Mouse (Mus musculus) MEL (cell line): ENCODE data around the gene Psmc3. TPM values are rescaled to one million over a fixed set of nuclear protein-coding genes. Genes with fewer than 3 reads are reported as not detected.

Experiments
- DNase-seq: peaks from one replicate; pipeline ENCODE4 v3.0.0; 2011; ENCODE audit warnings: low read depth, low spot score
- H3K27ac ChIP-seq: 2 replicates; pipeline ENCODE4 v1.5.1; 2012; ENCODE audit warnings: low read depth, mild to moderate bottlenecking, control low read depth, low read length, moderate library complexity; ENCODE audit not compliant: control insufficient read depth
- H3K27me3 ChIP-seq, 2 experiments: fragments of 150-350 bp in 1 of 2; sonication (generic) in 1 of 2; 2 replicates each; pipeline ENCODE4 v1.6.1; 2012; ENCODE audit warnings: low read length in 2 of 2, mild to moderate bottlenecking in 2 of 2, improper control_type of control experiment in 1 of 2, moderate library complexity in 1 of 2; ENCODE audit not compliant: insufficient read depth in 2 of 2, control insufficient read depth in 1 of 2
- H3K36me3 ChIP-seq, 2 experiments: 2 replicates each; pipeline ENCODE4 v1.6.1; 2012 to 2014; ENCODE audit warnings: low read length in 2 of 2, improper control_type of control experiment in 1 of 2, inconsistent platforms in 1 of 2, mild to moderate bottlenecking in 1 of 2; ENCODE audit not compliant: insufficient read depth in 2 of 2, control insufficient read depth in 1 of 2
- H3K4me1 ChIP-seq, 2 experiments: fragments of 150-350 bp in 1 of 2; sonication (generic) in 1 of 2; 2 replicates each; pipeline ENCODE4 v1.6.1; 2012; ENCODE audit warnings: low read length in 2 of 2, improper control_type of control experiment in 1 of 2, mild to moderate bottlenecking in 1 of 2; ENCODE audit not compliant: insufficient read depth in 2 of 2, control insufficient read depth in 1 of 2
- H3K4me3 ChIP-seq, 2 experiments: fragments of 150-350 bp in 1 of 2; sonication (generic) in 1 of 2; 2 replicates each; pipeline ENCODE4 v1.5.1; 2012; ENCODE audit warnings: low read depth in 2 of 2, low read length in 2 of 2, mild to moderate bottlenecking in 2 of 2, moderate library complexity in 2 of 2, control low read depth in 1 of 2, improper control_type of control experiment in 1 of 2; ENCODE audit not compliant: control insufficient read depth in 1 of 2, insufficient read depth in 1 of 2
- H3K79me2 ChIP-seq: 2 replicates; pipeline ENCODE4 v1.6.1; 2012; ENCODE audit warnings: mild to moderate bottlenecking, low read length, moderate library complexity; ENCODE audit not compliant: control insufficient read depth, poor library complexity, insufficient read depth
- H3K9ac ChIP-seq: 2 replicates; pipeline ENCODE4 v1.6.1; 2012; ENCODE audit warnings: low read depth, mild to moderate bottlenecking, control low read depth, low read length, moderate library complexity; ENCODE audit not compliant: control insufficient read depth, poor library complexity, severe bottlenecking
- H3K9me3 ChIP-seq: fragments of 150-350 bp; sonication (generic); replicated peaks from 2 replicates; pipeline ENCODE4 v1.6.1; 2012; ENCODE audit warnings: mild to moderate bottlenecking, low read length, improper control_type of control experiment, moderate library complexity; ENCODE audit not compliant: insufficient read depth
- BHLHE40 ChIP-seq: IDR thresholded peaks from 2 replicates; pipeline ENCODE4 v1.6.1; 2012; ENCODE audit warnings: low read depth, mild to moderate bottlenecking, inconsistent platforms, low read length, improper control_type of control experiment, borderline replicate concordance
- CTCF ChIP-seq, 3 experiments: IDR thresholded peaks in 2 of 3; conservative IDR thresholded peaks in 1 of 3; 2 replicates each; pipeline ENCODE4 v1.5.1; 2011 to 2012; ENCODE audit warnings: low read length in 3 of 3, low read depth in 2 of 3, mild to moderate bottlenecking in 2 of 3, improper control_type of control experiment in 1 of 3, inconsistent platforms in 1 of 3, mixed read lengths in 1 of 3, moderate library complexity in 1 of 3; ENCODE audit not compliant: control insufficient read depth in 1 of 3, insufficient read depth in 1 of 3, poor library complexity in 1 of 3, severe bottlenecking in 1 of 3
- EP300 ChIP-seq, 2 experiments: IDR thresholded peaks; 2 replicates each; pipeline ENCODE4 v1.6.1; 2011; ENCODE audit warnings: improper control_type of control experiment in 2 of 2, low read length in 2 of 2, low read depth in 1 of 2, mild to moderate bottlenecking in 1 of 2
- ETS1 ChIP-seq: IDR thresholded peaks from 2 replicates; pipeline ENCODE4 v1.6.1; 2012; ENCODE audit warnings: low read depth, mild to moderate bottlenecking, inconsistent platforms, low read length, improper control_type of control experiment, moderate library complexity
- GATA1 ChIP-seq: IDR thresholded peaks from 2 replicates; pipeline ENCODE4 v1.6.1; 2011; ENCODE audit warnings: low read depth, low read length, improper control_type of control experiment
- KAT2A ChIP-seq: conservative IDR thresholded peaks from 2 replicates; pipeline ENCODE4 v1.6.1; 2012; ENCODE audit warnings: low read depth, low read length, improper control_type of control experiment, inconsistent platforms
- MAZ ChIP-seq: IDR thresholded peaks from 2 replicates; pipeline ENCODE4 v1.6.1; 2012; ENCODE audit warnings: low read depth, mild to moderate bottlenecking, inconsistent platforms, low read length, improper control_type of control experiment
- POLR2A ChIP-seq, 2 experiments: IDR thresholded peaks; 2 replicates each; pipeline ENCODE4 v1.6.1; 2011 to 2012; ENCODE audit warnings: low read length in 2 of 2, mild to moderate bottlenecking in 2 of 2, control low read depth in 1 of 2, improper control_type of control experiment in 1 of 2, low read depth in 1 of 2, moderate library complexity in 1 of 2; ENCODE audit not compliant: control insufficient read depth in 1 of 2, insufficient read depth in 1 of 2, poor library complexity in 1 of 2
- POLR2AphosphoS2 ChIP-seq: IDR thresholded peaks from 2 replicates; pipeline ENCODE4 v1.6.1; 2011; ENCODE audit warnings: low read length, improper control_type of control experiment
- RAD21 ChIP-seq: IDR thresholded peaks from 2 replicates; pipeline ENCODE4 v1.6.1; 2011; ENCODE audit warnings: mild to moderate bottlenecking, low read depth, low read length, improper control_type of control experiment
- RCOR1 ChIP-seq: IDR thresholded peaks from 2 replicates; pipeline ENCODE4 v1.6.1; 2012; ENCODE audit warnings: low read depth, mild to moderate bottlenecking, inconsistent platforms, low read length, improper control_type of control experiment
- SMC3 ChIP-seq: IDR thresholded peaks from 2 replicates; pipeline ENCODE4 v1.6.1; 2011; ENCODE audit warnings: low read depth, low read length, improper control_type of control experiment
- TAL1 ChIP-seq: IDR thresholded peaks from 2 replicates; pipeline ENCODE4 v1.6.1; 2012; ENCODE audit warnings: mild to moderate bottlenecking, inconsistent platforms, low read length, moderate library complexity, mixed read lengths
- TCF12 ChIP-seq: IDR thresholded peaks from 2 replicates; pipeline ENCODE4 v1.6.1; 2014; ENCODE audit warnings: low read depth, mild to moderate bottlenecking, inconsistent platforms, low read length, improper control_type of control experiment, moderate library complexity
- USF1 ChIP-seq: IDR thresholded peaks from 2 replicates; pipeline ENCODE4 v1.6.1; 2014; ENCODE audit warnings: low read depth, mild to moderate bottlenecking, inconsistent platforms, low read length, improper control_type of control experiment, moderate library complexity
- ZC3H11A ChIP-seq: IDR thresholded peaks from 2 replicates; pipeline ENCODE4 v1.6.1; 2012; ENCODE audit warnings: low read depth, mild to moderate bottlenecking, inconsistent platforms, low read length, improper control_type of control experiment
- polyA plus RNA-seq, 2 experiments: library from polyadenylated mRNA; stranded (reverse) in 1 of 2; unstranded in 1 of 2; fragments of >175 nt in 1 of 2; fragments of >200 nt in 1 of 2; gene quantifications; 2 replicates each; pipeline versions ENCODE4 v1.2.1 to v1.2.4; 2012; ENCODE audit warnings: low replicate concordance in 2 of 2, low read depth in 1 of 2; ENCODE audit not compliant: insufficient read length in 2 of 2, insufficient read depth in 1 of 2, missing spikeins in 1 of 2
- total RNA-seq: library from RNA; depleted of rRNA; stranded (reverse); fragments of 300-350 nt; gene quantifications from 2 replicates; pipeline ENCODE4 v1.2.3, GENCODE M21; 2012

Psmc3 gene
- total and polyA plus RNA-seq, 3 experiments: 259 to 1,459 (median 428) TPM

- H3K27ac ChIP-seq: no peak overlapping the region
- TF ChIP-seq POLR2A (IDR thresholded peaks at IDR 0.05; ENCODE audit: control insufficient read depth in 1 of 2, insufficient read depth in 1 of 2, low read depth in 1 of 2, low read length in 2 of 2, poor library complexity in 1 of 2) (peak in 1 of 2 experiments; percentile 1; a peak in 1 of 4 replicates), MAZ (no peak), KAT2A (no peak)
- no peak overlapping the region for H3K9ac ChIP-seq
- H3K4me3 ChIP-seq: no peak overlapping the region
- H3K79me2 ChIP-seq: peaks cover 10% of the 10 kb centered on the region
- H3K4me1 ChIP-seq: peaks cover 0 to 3% of the 10 kb centered on the region in 2 experiments; a peak in 1 of 4 replicates
- no peaks in the 10 kb centered on the region for H3K27me3 ChIP-seq
- no peaks in the 10 kb centered on the region for H3K9me3 ChIP-seq
- no peak for DNase-seq
- peaks cover 2% of the 10 kb centered on the region in 2 experiments; a peak in 3 of 4 replicates for H3K36me3 ChIP-seq
Observed at GRCm38 (mm10) chr2:91059376-91059775, 5.6 kb downstream of the Psmc3 start.

GRCm38 (mm10) chr2:91060544-91061355, 6.9 kb downstream of the Psmc3 start:
- H3K27ac ChIP-seq: no peak overlapping the region
- no peaks in the 10 kb centered on the region for H3K9me3 ChIP-seq
- no peak overlapping the region for H3K9ac ChIP-seq
- H3K4me1 ChIP-seq: no peaks in the 10 kb centered on the region; a peak in 1 of 4 replicates
- H3K36me3 ChIP-seq: peaks cover 0 to 2% of the 10 kb centered on the region in 2 experiments; a peak in 2 of 4 replicates
- no peaks in the 10 kb centered on the region for H3K79me2 ChIP-seq
- H3K4me3 ChIP-seq: no peak overlapping the region
- DNase-seq: peak; percentile 45
- 0 out of 2 replicates have a peak, but pooled peaks have one; percentile 4 for TF ChIP-seq GATA1
- TF ChIP-seq POLR2A (IDR thresholded peaks at IDR 0.05; ENCODE audit: control insufficient read depth in 1 of 2, insufficient read depth in 1 of 2, low read depth in 1 of 2, low read length in 2 of 2, poor library complexity in 1 of 2): peak in 1 of 2 experiments; percentile 18; a peak in 1 of 4 replicates
- TF ChIP-seq TAL1: peak; percentile 60
- TF ChIP-seq RAD21: peak; percentile 42
- peak; percentile 56 for TF ChIP-seq SMC3
- peak; percentile 42; the same call in 1 of the 2 replicates for TF ChIP-seq USF1
- TF ChIP-seq BHLHE40: no peak
- TF ChIP-seq POLR2AphosphoS2: 0 out of 2 replicates have a peak, but pooled peaks have one; percentile 39
- no peak for TF ChIP-seq ETS1
- 0 out of 2 replicates have a peak, but pooled peaks have one; percentile 18 for TF ChIP-seq ZC3H11A
- TF ChIP-seq CTCF (IDR thresholded peaks at IDR 0.05 in 2 of 3, conservative IDR thresholded peaks at IDR 0.05 in 1 of 3; ENCODE audit: control insufficient read depth in 1 of 3, insufficient read depth in 1 of 3, low read depth in 2 of 3, low read length in 3 of 3, poor library complexity in 1 of 3, severe bottlenecking in 1 of 3): peak; percentile 48 to 71 (median 51)
- TF ChIP-seq EP300 (IDR thresholded peaks at IDR 0.05; ENCODE audit: low read depth in 1 of 2, low read length in 2 of 2): 0 out of 4 replicates have a peak, but pooled peaks of 1 of the 2 experiments have one; percentile 15
- TF ChIP-seq RCOR1: no peak
- 0 out of 2 replicates have a peak, but pooled peaks have one; percentile 36 for TF ChIP-seq TCF12
- TF ChIP-seq, all 39 proteins: peak for 11
- H3K27me3 ChIP-seq: no peaks in the 10 kb centered on the region
